Mouse (Mus musculus) limb, embryonic 11.5 days (tissue): ENCODE measurements around the gene Fthl17e. TPM values are rescaled to one million over a fixed set of nuclear protein-coding genes. Genes with fewer than 3 reads are reported as not detected.

Experiments used
- polyA plus RNA-seq: library from polyadenylated mRNA; unstranded; fragments of >200 nt; fragmentation: Nextera tagmentation; extraction: Ambion mirVana; gene quantifications from 2 replicates; pipeline ENCODE4 v1.2.1, GENCODE M21; 2014

Gene Fthl17e
- polyA plus RNA-seq, 1 experiment from 2014 or later = not detected

Other genes starting within 250 kb of the Fthl17e start
- not detected in 2 replicates for gene Ssxb5, start 229.8 kb upstream of the Fthl17e start, polyA plus RNA-seq
- gene Gm6592, start 189.5 kb upstream of the Fthl17e start, polyA plus RNA-seq = not detected in 2 replicates
- gene Gm5751, start 159.2 kb upstream of the Fthl17e start, polyA plus RNA-seq = not detected in 2 replicates
- gene B630019K06Rik, start 141.1 kb upstream of the Fthl17e start, polyA plus RNA-seq = 6.5 and 8.1 TPM in 2 replicates
- not detected in 2 replicates for gene Fthl17b, start 70.5 kb upstream of the Fthl17e start, polyA plus RNA-seq
- not detected in 2 replicates for gene Fthl17c, start 56.9 kb upstream of the Fthl17e start, polyA plus RNA-seq
- not detected in 2 replicates for gene Fthl17d, start 46.7 kb upstream of the Fthl17e start, polyA plus RNA-seq
- not detected in 2 replicates for gene Fthl17f, start 29.5 kb downstream of the Fthl17e start, polyA plus RNA-seq
- gene 4930402K13Rik, start 71.1 kb downstream of the Fthl17e start, polyA plus RNA-seq = not detected in 2 replicates
- 0.17 and 0.21 TPM in 2 replicates for gene Lancl3, start 166.4 kb downstream of the Fthl17e start, polyA plus RNA-seq
- 0.17 TPM in 1 of 2 replicates, not detected in the other for gene Gm14862, start 223.4 kb downstream of the Fthl17e start, polyA plus RNA-seq
- 1.8 and 2.1 TPM in 2 replicates for gene Xk, start 239.3 kb downstream of the Fthl17e start, polyA plus RNA-seq